Mouse (Mus musculus) heart, embryonic 13.5 days (tissue): Measurements from ENCODE around the gene Lrp2bp. TPM values are rescaled to one million over a fixed set of nuclear protein-coding genes. Genes with fewer than 3 reads are reported as not detected.

ENCODE experiments used
- ATAC-seq: fragments of 200-750 bp; cut with Nextera tagmentation; 2 replicates; pipeline ENCODE4 v1.8.0; 2017; ENCODE audit warnings: moderate TSS enrichment; ENCODE audit not compliant: insufficient number of reproducible peaks, low FRiP score, low TSS enrichment; ENCODE audit errors: extremely low read depth
- H3K27ac ChIP-seq: fragments of 300-500 bp; sonication (generic); replicated peaks from 2 replicates; pipeline ENCODE4 v1.5.1; 2015; ENCODE audit warnings: moderate library complexity, mild to moderate bottlenecking, inconsistent platforms
- H3K27me3 ChIP-seq: fragments of 300-500 bp; sonication (generic); replicated peaks from 2 replicates; pipeline ENCODE4 v1.6.1; 2015; ENCODE audit warnings: mild to moderate bottlenecking, inconsistent platforms
- H3K36me3 ChIP-seq: fragments of 300-500 bp; sonication (generic); 2 replicates; pipeline ENCODE4 v1.6.1; 2015; ENCODE audit warnings: mild to moderate bottlenecking, inconsistent platforms
- H3K4me1 ChIP-seq: fragments of 300-500 bp; sonication (generic); 2 replicates; pipeline ENCODE4 v1.6.1; 2015; ENCODE audit warnings: inconsistent platforms
- H3K4me2 ChIP-seq: fragments of 300-500 bp; sonication (generic); 2 replicates; pipeline ENCODE4 v1.6.1; 2015; ENCODE audit warnings: inconsistent platforms, mild to moderate bottlenecking, moderate library complexity
- H3K4me3 ChIP-seq: fragments of 300-500 bp; sonication (generic); 2 replicates; pipeline ENCODE4 v1.5.1; 2015; ENCODE audit warnings: moderate library complexity, mild to moderate bottlenecking, inconsistent platforms
- H3K9ac ChIP-seq: fragments of 300-500 bp; sonication (generic); 2 replicates; pipeline ENCODE4 v1.6.1; 2015; ENCODE audit warnings: inconsistent platforms, mild to moderate bottlenecking, moderate library complexity
- H3K9me3 ChIP-seq: fragments of 300-500 bp; sonication (generic); 2 replicates; pipeline ENCODE4 v1.6.1; 2016; ENCODE audit warnings: inconsistent platforms
- WGBS: fragments of 180-500 bp; shearing (Covaris S2); methylation state at CpG from one replicate; pipeline ENCODE4 v1.1.7; 2015; ENCODE audit warnings: mixed read lengths; 5-methylcytosine and 5-hydroxymethylcytosine counted together
- polyA plus RNA-seq: library from polyadenylated mRNA; unstranded; fragments of >200 nt; fragmentation: Nextera tagmentation; extraction: Ambion mirVana; gene quantifications from 2 replicates; pipeline ENCODE4 v1.2.1, GENCODE M21; 2015

Lrp2bp gene
- polyA plus RNA-seq, 1 experiment from 2014 or later: 1.2 TPM

GRCm38 (mm10) chr8:45998228-45998627 is 875 bp upstream of the Lrp2bp start:
- no peak overlapping the region for H3K27ac ChIP-seq
- peak overlapping the region; percentile 66; the same call in 1 of the 2 replicates for H3K4me3 ChIP-seq
- no peaks in the 10 kb centered on the region for H3K9me3 ChIP-seq
- ATAC-seq: no peak
- no peak overlapping the region for H3K9ac ChIP-seq
- peak overlapping the region; percentile 93 for H3K4me2 ChIP-seq
- H3K36me3 ChIP-seq: peaks cover 41% of the 10 kb centered on the region
- WGBS: 66% methylated on average over 2 of the region's 2 CpGs
- H3K27me3 ChIP-seq: no peaks in the 10 kb centered on the region
- H3K4me1 ChIP-seq: peaks cover 17% of the 10 kb centered on the region

DNA sequence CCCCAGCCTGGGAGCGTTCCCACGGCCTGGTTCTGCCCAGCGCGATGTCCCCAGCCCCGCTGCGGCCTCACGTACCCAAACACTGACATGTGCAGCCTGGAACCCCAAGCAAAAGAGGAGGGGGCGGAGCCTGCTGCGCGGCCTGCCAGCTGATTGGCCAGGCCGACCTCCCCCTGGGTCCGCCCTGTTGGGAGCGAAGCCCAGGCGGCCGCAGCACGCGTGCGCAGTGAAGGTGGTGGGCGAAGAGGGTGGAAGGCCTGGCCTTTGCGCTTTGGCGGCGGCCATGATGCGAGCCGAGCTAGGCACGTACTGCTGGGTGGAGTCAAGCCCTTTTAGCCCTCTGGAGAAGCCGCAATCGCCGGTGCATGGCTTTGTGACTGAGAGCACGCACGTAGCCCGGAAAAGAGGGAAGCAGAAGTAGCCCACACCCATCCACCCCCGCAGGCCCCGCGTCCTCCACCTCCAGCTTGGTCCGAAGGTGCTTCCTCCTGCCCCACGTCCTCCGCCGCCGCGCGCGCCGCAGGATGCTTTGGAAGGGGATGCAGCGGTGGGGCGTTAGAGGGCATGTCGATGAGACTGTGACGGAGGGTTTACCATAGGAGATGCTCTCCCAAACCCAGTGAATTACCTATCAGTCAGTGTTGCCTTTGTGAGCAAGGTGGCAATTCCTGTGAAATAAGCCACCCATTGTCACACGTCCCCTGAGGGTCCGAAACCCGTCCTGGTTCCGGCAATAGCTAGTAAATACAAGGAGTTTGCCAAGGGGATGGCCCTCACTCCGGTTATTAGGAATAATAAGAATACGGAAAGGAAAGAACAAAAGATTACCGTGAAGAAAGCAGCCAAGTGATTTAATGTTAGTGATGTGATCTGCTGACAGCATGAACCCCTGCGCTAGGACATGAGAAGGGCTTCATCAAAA is 942 bp downstream of the Lrp2bp start:
- H3K27ac ChIP-seq: peak overlapping the region; percentile 97
- peaks cover 19% of the 10 kb centered on the region for H3K4me1 ChIP-seq
- H3K4me3 ChIP-seq: peak overlapping the region; percentile 66
- peak overlapping the region; percentile 85 for H3K9ac ChIP-seq
- peak overlapping the region; percentile 93 for H3K4me2 ChIP-seq
- 6% methylated on average over 55 of the region's 55 CpGs for WGBS
- no peaks in the 10 kb centered on the region for H3K27me3 ChIP-seq
- no peaks in the 10 kb centered on the region for H3K9me3 ChIP-seq
- H3K36me3 ChIP-seq: peaks cover 26% of the 10 kb centered on the region
- ATAC-seq: peak; percentile 99

GRCm38 (mm10) chr8:46005596-46005995 is 6.5 kb downstream of the Lrp2bp start, which contains the start of gene Ankrd37:
TSS of gene Ankrd37 (minus strand) at chr8:46005707.
- Histone ChIP-seq H3K27me3 (no peaks in the 10 kb centered on the region), H3K27ac (peak within 1 kb of the TSS; percentile 84), H3K9me3 (no peaks in the 10 kb centered on the region), H3K36me3 (no peaks in the 10 kb centered on the region), H3K4me1 (peaks cover 21% of the 10 kb centered on the region), H3K4me2 (peak within 1 kb of the TSS; percentile 56), H3K4me3 (peak within 1 kb of the TSS; percentile 15; the same call in 1 of the 2 replicates), H3K9ac (peak within 1 kb of the TSS; percentile 52)
- no peak for ATAC-seq
- 26% methylated on average over 4 of the region's 4 CpGs for WGBS

DNA sequence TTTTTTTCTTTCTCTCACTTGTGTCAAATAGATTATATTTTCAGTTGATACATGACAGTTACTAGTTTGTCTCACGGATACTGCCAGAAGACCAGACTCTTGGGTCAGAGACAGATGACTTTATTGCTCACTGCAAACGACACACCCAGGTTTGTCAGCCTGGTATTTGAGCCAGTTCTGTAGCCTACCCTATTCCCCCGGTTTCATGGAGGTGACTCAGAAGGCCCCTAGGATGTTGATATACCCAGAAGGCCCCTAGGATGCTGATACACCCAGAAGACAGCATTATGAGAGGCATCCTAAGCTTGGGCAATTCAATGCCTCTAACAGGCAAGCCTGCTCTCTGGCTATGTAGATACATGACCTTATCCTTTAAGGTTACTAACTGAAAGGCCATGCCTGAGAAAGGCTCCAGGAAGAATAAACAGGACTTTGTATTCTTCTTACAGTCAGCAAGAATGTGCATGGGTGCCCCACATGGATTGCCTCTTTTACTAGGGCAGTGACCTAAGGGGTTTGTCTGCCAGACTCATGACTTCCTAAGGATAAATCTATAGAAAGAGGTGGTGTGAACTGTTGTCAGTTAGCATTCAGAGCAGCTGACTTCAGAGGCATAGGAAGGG is 8.1 kb downstream of the Lrp2bp start:
- WGBS: 76% methylated on average over 3 of the region's 3 CpGs
- no peak overlapping the region for H3K9ac ChIP-seq
- H3K27ac ChIP-seq: no peak overlapping the region
- no peaks in the 10 kb centered on the region for H3K27me3 ChIP-seq
- H3K36me3 ChIP-seq: no peaks in the 10 kb centered on the region
- no peaks in the 10 kb centered on the region for H3K9me3 ChIP-seq
- ATAC-seq: no peak
- no peak overlapping the region for H3K4me2 ChIP-seq
- H3K4me3 ChIP-seq: no peak overlapping the region
- H3K4me1 ChIP-seq: peaks cover 32% of the 10 kb centered on the region

- Histone ChIP-seq H3K9me3 (no peaks in the 10 kb centered on the region), H3K27ac (peak overlapping the region; percentile 82), H3K4me1 (peaks cover 27% of the 10 kb centered on the region), H3K4me2 (peak overlapping the region; percentile 68), H3K36me3 (no peaks in the 10 kb centered on the region), H3K9ac (peak overlapping the region; percentile 70), H3K4me3 (peak overlapping the region; percentile 40), H3K27me3 (no peaks in the 10 kb centered on the region)
- WGBS: 43% methylated on average over 2 of the region's 2 CpGs
- ATAC-seq: no peak; the same call in 1 of the 2 replicates
These were observed 11.2 kb downstream of the Lrp2bp start for GRCm38 (mm10) chr8:46010306-46010705.

DNA sequence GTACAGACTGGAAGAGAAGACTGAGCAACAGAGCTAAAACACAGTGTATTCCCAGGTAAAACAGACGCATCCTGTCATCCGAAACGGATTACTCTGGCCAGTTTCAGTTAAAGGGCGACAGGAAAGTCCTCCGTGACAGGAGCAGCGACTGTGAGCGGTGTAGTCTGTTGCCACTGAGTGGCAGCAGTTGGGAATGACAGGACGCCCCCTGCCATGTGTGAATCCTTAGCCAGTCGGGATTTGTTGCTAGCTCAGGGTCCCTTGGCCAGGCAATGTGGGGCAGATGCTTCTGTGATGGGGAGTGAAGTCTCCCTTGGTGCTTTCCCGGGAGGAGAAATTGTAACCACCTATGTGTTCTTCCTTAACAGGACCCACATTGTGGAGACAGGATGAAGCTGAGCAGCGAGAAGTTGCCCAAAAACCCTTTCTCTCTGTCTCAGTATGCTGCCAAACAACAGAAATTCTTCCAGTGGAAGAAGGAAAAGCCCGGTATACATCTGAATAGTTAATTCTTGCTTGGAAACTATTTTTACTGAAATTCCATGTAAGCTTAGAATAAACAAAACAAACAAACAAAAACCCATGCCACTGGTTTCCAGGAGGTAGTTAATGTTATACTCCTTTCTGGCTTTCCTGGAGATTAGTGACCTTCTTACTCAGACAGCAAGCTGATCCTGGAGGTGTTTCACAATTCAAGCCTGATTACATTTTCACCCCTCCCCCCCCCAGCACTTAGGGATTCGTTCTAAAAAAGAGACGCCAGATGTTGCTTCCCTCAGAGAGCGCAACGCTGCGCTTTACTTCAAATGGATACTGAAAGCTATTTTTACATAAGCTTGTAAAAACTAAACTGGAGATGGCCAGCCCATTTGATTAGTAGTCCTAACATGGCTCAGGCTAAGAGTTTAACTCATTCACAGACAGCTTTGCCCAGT is 11.9 kb downstream of the Lrp2bp start:
- Histone ChIP-seq H3K4me3 (peak overlapping the region; percentile 40), H3K36me3 (no peaks in the 10 kb centered on the region), H3K27ac (peak overlapping the region; percentile 82), H3K4me1 (peaks cover 20% of the 10 kb centered on the region), H3K9ac (peak overlapping the region; percentile 70), H3K9me3 (no peaks in the 10 kb centered on the region), H3K27me3 (no peaks in the 10 kb centered on the region), H3K4me2 (peak overlapping the region; percentile 68)
- 8% methylated on average over 17 of the region's 17 CpGs for WGBS
- ATAC-seq: no peak; the same call in 1 of the 2 replicates

DNA sequence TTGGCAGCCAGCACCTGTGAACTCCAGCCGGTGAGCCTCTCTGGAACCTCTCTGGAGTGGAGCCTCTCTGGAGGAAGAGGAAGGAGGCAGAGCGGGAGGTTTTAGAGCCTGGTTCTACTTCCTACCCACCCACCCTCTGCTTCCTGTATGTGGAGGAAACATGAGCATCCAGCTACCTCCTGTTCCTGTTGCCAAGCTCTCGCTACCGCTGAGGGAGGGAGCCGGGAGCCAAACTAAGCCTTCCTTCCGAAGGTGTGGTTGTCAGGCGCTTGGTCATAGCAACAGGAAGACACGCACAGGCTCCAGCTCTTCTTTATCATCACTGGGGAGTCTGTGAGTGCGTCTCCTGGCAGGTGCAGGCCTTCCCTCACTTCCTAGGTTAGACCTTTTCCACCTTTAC is 23.1 kb downstream of the Lrp2bp start:
- 79% methylated on average over 9 of the region's 9 CpGs for WGBS
- no peak overlapping the region for H3K4me3 ChIP-seq
- H3K4me1 ChIP-seq: peaks cover 14% of the 10 kb centered on the region
- no peaks in the 10 kb centered on the region for H3K36me3 ChIP-seq
- no peak overlapping the region for H3K9ac ChIP-seq
- no peaks in the 10 kb centered on the region for H3K27me3 ChIP-seq
- no peak overlapping the region for H3K4me2 ChIP-seq
- H3K9me3 ChIP-seq: no peaks in the 10 kb centered on the region
- ATAC-seq: no peak
- H3K27ac ChIP-seq: no peak overlapping the region

DNA sequence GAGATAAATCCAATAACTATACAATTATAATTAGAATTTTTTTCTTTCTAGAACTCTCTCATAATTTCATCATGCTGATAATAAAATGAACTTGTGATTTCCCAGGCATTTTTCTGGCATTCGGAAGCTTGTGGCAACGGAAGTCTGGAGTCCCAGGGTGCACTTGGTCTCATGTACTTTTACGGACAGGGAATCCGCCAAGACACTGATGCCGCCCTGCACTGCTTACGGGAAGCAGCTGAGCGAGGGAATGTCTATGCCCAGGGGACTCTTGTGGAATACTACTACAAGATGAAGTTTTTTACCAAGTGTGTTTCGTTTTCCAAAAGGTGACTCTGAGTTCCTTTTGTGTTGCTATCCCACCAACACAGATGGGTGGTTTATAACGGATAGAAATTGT is 23.7 kb downstream of the Lrp2bp start:
- no peaks in the 10 kb centered on the region for H3K9me3 ChIP-seq
- no peak for ATAC-seq
- no peak overlapping the region for H3K4me3 ChIP-seq
- no peak overlapping the region for H3K9ac ChIP-seq
- H3K4me1 ChIP-seq: peaks cover 14% of the 10 kb centered on the region
- 87% methylated on average over 9 of the region's 9 CpGs for WGBS
- H3K4me2 ChIP-seq: no peak overlapping the region
- no peaks in the 10 kb centered on the region for H3K36me3 ChIP-seq
- H3K27me3 ChIP-seq: no peaks in the 10 kb centered on the region
- H3K27ac ChIP-seq: no peak overlapping the region

DNA sequence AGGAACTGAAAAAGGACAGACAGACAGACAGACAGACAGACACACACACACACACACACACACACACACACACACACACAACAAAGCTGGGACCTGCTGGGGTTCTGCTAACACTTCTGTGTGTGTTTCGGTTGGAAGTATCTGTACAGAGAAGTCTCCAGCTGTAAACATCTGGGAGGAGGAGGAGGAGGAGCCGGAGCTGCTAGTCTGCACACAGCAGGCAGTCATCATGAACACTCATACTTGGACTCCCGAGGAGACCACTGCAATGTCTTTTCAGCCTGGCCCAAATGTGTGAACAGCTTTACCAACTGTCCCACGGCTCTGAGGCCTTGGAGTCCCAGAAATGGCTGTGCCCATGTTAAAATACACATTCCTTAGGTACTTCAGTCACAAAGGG is 25.3 kb downstream of the Lrp2bp start:
- WGBS: 35% methylated on average over 4 of the region's 4 CpGs
- no peak for ATAC-seq

GRCm38 (mm10) chr8:46036217-46036616 is 37.1 kb downstream of the Lrp2bp start:
- no peak for ATAC-seq
- Histone ChIP-seq H3K27ac (no peak overlapping the region), H3K4me2 (no peak overlapping the region)

More for the DNA sequence above, 25.3 kb downstream of the Lrp2bp start:
- Histone ChIP-seq H3K36me3 (no peaks in the 10 kb centered on the region), H3K9me3 (no peaks in the 10 kb centered on the region), H3K27ac (no peak overlapping the region), H3K27me3 (no peaks in the 10 kb centered on the region), H3K4me1 (peaks cover 14% of the 10 kb centered on the region), H3K4me2 (no peak overlapping the region), H3K9ac (no peak overlapping the region), H3K4me3 (no peak overlapping the region)

GRCm38 (mm10) chr8:46039666-46040065 is 40.6 kb downstream of the Lrp2bp start:
- Histone ChIP-seq H3K4me1 (peaks cover 12% of the 10 kb centered on the region), H3K27me3 (no peaks in the 10 kb centered on the region), H3K9ac (no peak overlapping the region), H3K9me3 (no peaks in the 10 kb centered on the region), H3K4me3 (no peak overlapping the region), H3K36me3 (peaks cover 57% of the 10 kb centered on the region), H3K27ac (0 out of 2 replicates have a peak overlapping the region, but pooled peaks have one; percentile 12), H3K4me2 (no peak overlapping the region)
- WGBS: 79% methylated on average over 1 of the region's 1 CpGs
- no peak for ATAC-seq

More at GRCm38 (mm10) chr8:46036217-46036616, 37.1 kb downstream of the Lrp2bp start:
- 81% methylated on average over 11 of the region's 11 CpGs for WGBS
- no peaks in the 10 kb centered on the region for H3K27me3 ChIP-seq
- H3K9me3 ChIP-seq: no peaks in the 10 kb centered on the region
- H3K4me1 ChIP-seq: peaks cover 12% of the 10 kb centered on the region
- H3K36me3 ChIP-seq: peaks cover 47% of the 10 kb centered on the region
- no peak overlapping the region for H3K4me3 ChIP-seq
- no peak overlapping the region for H3K9ac ChIP-seq
